20 mouse cellular contexts compared by ENCODE assay signal in the genomic region with DNA sequence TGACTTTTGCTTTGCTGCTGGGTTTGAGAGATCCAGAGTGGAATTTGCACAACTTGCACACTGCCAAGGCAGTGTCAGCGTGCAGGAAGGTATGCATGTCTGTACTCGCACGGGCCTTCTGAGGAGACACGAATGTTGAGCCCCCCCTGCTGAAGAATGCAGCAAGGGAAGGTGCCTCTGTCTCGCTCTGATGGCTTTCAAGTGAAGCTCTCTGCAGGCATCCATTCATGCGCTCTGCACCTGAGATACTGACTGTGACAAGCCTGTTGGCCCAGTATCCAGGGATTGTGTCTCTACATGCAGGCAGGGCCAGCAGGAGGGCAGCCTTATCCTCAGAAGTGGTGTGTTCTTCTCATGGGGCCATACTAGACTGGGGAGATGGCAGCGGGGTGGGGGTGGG.
A peak's percentile ranks its signal among the peaks of the same experiment; 100 is the strongest.
DNase-seq lines count a peak whose midpoint lies in the region; ATAC-seq and TF ChIP-seq lines count a peak whose summit lies in the region.
"Had no signal": no experiment of that assay in that cellular context is flagged by ENCODE, and none has a peak within 500 bp of the region (broad histone marks: within the 10 kb centered on the region; RNA-seq: fewer than 3 reads in every experiment).

No protein-coding gene starts in this region.

- TF ChIP-seq RAD21 in CH12.LX (IDR thresholded peaks at IDR 0.05; ENCODE audit: low read depth, low read length), result peak; percentile 17

- TF ChIP-seq EP300 in CH12.LX (IDR thresholded peaks at IDR 0.05; ENCODE audit: low read length), result no peak

- H3K4me2 ChIP-seq in heart, embryonic 16.5 days (ENCODE audit: low read depth, low read length), result no peak overlapping the region
- H3K4me2 ChIP-seq in CH12.LX (ENCODE audit: insufficient read depth, low read depth, poor library complexity, severe bottlenecking), result no peak overlapping the region
- no peak overlapping the region for H3K4me2 ChIP-seq in limb, embryonic 15.5 days
- H3K4me2 ChIP-seq: embryonic facial prominence, embryonic 15.5 days; liver, embryonic 11.5 days; midbrain, embryonic 11.5 days had no signal

- no peak overlapping the region for H3K9ac ChIP-seq in heart, embryonic 16.5 days (ENCODE audit: low read length)
- 0 out of 2 replicates have a peak overlapping the region, but pooled peaks have one; percentile 19 for H3K9ac ChIP-seq in CH12.LX (ENCODE audit: insufficient read depth, low read depth)
- H3K9ac ChIP-seq in limb, embryonic 15.5 days, result no peak overlapping the region
- H3K9ac ChIP-seq: embryonic facial prominence, embryonic 15.5 days had no signal

- H3K36me3 ChIP-seq in heart, embryonic 16.5 days (ENCODE audit: control insufficient read depth, insufficient read depth), result no peaks in the 10 kb centered on the region
- H3K36me3 ChIP-seq in CH12.LX (replicated peaks in 1 of 2; ENCODE audit: control insufficient read depth in 1 of 2, insufficient read depth in 1 of 2, low read length in 1 of 2), result no peaks in the 10 kb centered on the region
- H3K36me3 ChIP-seq in limb, embryonic 15.5 days, result no peaks in the 10 kb centered on the region
- H3K36me3 ChIP-seq: embryonic facial prominence, embryonic 15.5 days had no signal

- peaks cover 35% of the 10 kb centered on the region for H3K4me1 ChIP-seq in heart, embryonic 16.5 days (ENCODE audit: control insufficient read depth, insufficient read depth, low read length)
- H3K4me1 ChIP-seq in CH12.LX (ENCODE audit: control insufficient read depth in 1 of 2, insufficient read depth in 2 of 2), result peaks cover 46 to 95% of the 10 kb centered on the region in 2 experiments
- peaks cover 10% of the 10 kb centered on the region for H3K4me1 ChIP-seq in limb, embryonic 15.5 days

- in situ Hi-C loops in CH12.LX (cut with MboI; ENCODE audit: low pct_ligation_motif_present, low pct_unique_long_range_greater_than_20kb, low sequenced_read_pairs), result loop anchor here (5.0 kb wide), 1 partner anchor 54 kb away; no protein-coding TSS in a partner anchor

- no peaks in the 10 kb centered on the region for H3K79me2 ChIP-seq in CH12.LX (replicated peaks; ENCODE audit: control insufficient read depth, extremely low read depth, insufficient read depth, poor library complexity, severe bottlenecking)

- H3K4me3 ChIP-seq in heart, embryonic 16.5 days (ENCODE audit: low read length), result no peak overlapping the region
- H3K4me3 ChIP-seq in CH12.LX (replicated peaks in 1 of 3; ENCODE audit: low read depth in 2 of 3, low read length in 2 of 3, poor library complexity in 1 of 3), result no peak overlapping the region
- no peak overlapping the region for H3K4me3 ChIP-seq in limb, embryonic 15.5 days
- H3K4me3 ChIP-seq: embryonic facial prominence, embryonic 15.5 days had no signal

- WGBS in heart, embryonic 16.5 days, result 51% methylated on average over 7 of the region's 7 CpGs
- 51% methylated on average over 7 of the region's 7 CpGs for WGBS in limb, embryonic 15.5 days

- no peak for DNase-seq in heart, postnatal 14 days
- DNase-seq in CH12.LX (ENCODE audit: extremely low read depth), result no peak
- DNase-seq in R1 (ENCODE audit: low read depth, low spot score), result peak; percentile 19
- DNase-seq in adrenal gland, adult 2 months, result no peak
- DNase-seq in adrenal gland, postnatal 25 days, result no peak
- DNase-seq: cerebellum, adult 2 months; cerebellum, postnatal 36 days; kidney, adult 2 months; kidney, postnatal 10 days; lung, adult 18-20 months; lung, postnatal 36 days; retina, postnatal 1 day; thymus, adult 18-20 months; thymus, postnatal 4 days had no signal

- intact Hi-C loops in heart, postnatal 14 days (cut with DNase I), result no loop called here

- 0 out of 2 replicates have a peak overlapping the region, but pooled peaks have one; percentile 9 for H3K27ac ChIP-seq in heart, embryonic 16.5 days (ENCODE audit: low read length)
- H3K27ac ChIP-seq in CH12.LX (ENCODE audit: insufficient read depth, low read depth), result peak overlapping the region; percentile 65; the same call in 1 of the 2 replicates
- peak overlapping the region; percentile 58 for H3K27ac ChIP-seq in limb, embryonic 15.5 days

- dilution Hi-C loops in CH12.LX (cut with MboI; ENCODE audit: extremely low pct_ligation_motif_present, extremely low pct_unique_long_range_greater_than_20kb, low sequenced_read_pairs), result no loop called here

- peak in 1 of 2 experiments; percentile 23; a peak in 1 of 4 replicates for TF ChIP-seq CTCF in CH12.LX (conservative IDR thresholded peaks at IDR 0.05 in 1 of 2, IDR thresholded peaks at IDR 0.05 in 1 of 2; ENCODE audit: low read depth in 2 of 2, low read length in 2 of 2)

- no peak for ATAC-seq in heart, embryonic 16.5 days (replicated peaks; ENCODE audit: extremely low read depth, insufficient read depth, low FRiP score)
- no peak for ATAC-seq in limb, embryonic 15.5 days (ENCODE audit: insufficient number of reproducible peaks, low FRiP score, low TSS enrichment, low read depth)
- ATAC-seq: Patski had no signal

- H3K27me3 ChIP-seq in heart, embryonic 16.5 days (ENCODE audit: control insufficient read depth, insufficient read depth, low read length), result no peaks in the 10 kb centered on the region
- no peaks in the 10 kb centered on the region for H3K27me3 ChIP-seq in CH12.LX (replicated peaks)
- no peaks in the 10 kb centered on the region for H3K27me3 ChIP-seq in limb, embryonic 15.5 days
- H3K27me3 ChIP-seq: embryonic facial prominence, embryonic 15.5 days; Patski had no signal

- H3K9me3 ChIP-seq in heart, embryonic 16.5 days (replicated peaks; ENCODE audit: control insufficient read depth, low read length), result no peaks in the 10 kb centered on the region
- H3K9me3 ChIP-seq in CH12.LX (replicated peaks; ENCODE audit: low read length), result no peaks in the 10 kb centered on the region
- no peaks in the 10 kb centered on the region for H3K9me3 ChIP-seq in limb, embryonic 15.5 days
- H3K9me3 ChIP-seq: embryonic facial prominence, embryonic 15.5 days had no signal

- TF ChIP-seq POLR2A in CH12.LX (IDR thresholded peaks at IDR 0.05; ENCODE audit: low read depth, low read length), result no peak

TF ChIP-seq in CH12.LX, 34 proteins besides CTCF, POLR2A, EP300 and RAD21:
- peak; percentile 61 for TF ChIP-seq BHLHE40 (IDR thresholded peaks at IDR 0.05; ENCODE audit: low read depth, low read length)
- TF ChIP-seq CHD1 (IDR thresholded peaks at IDR 0.05; ENCODE audit: low read depth, low read length), result peak; percentile 81; the same call in 1 of the 2 replicates
- 0 out of 2 replicates have a peak, but pooled peaks have one; percentile 38 for TF ChIP-seq IRF4 (IDR thresholded peaks at IDR 0.05; ENCODE audit: low read depth, low read length)
- no peak; the same call in 1 of the 2 replicates for TF ChIP-seq UBTF (IDR thresholded peaks at IDR 0.05; ENCODE audit: low read depth, low read length)
- TF ChIP-seq JUND (conservative IDR thresholded peaks at IDR 0.05; ENCODE audit: low read depth, low read length), result no peak

Comparison
In these comparisons a context has a peak if more than half of its experiments do, and no peak if none do; other contexts are left out.
1. H3K27ac ChIP-seq: peak in every context shown above with its lines; median percentile 65 in CH12.LX; 58 in limb, embryonic 15.5 days; 9 in heart, embryonic 16.5 days.